Mouse (Mus musculus): ENCODE data around the gene Klf8.
"Not testable (repeated sequence)": the region's sequence is repeated elsewhere in the genome, so short reads cannot be mapped to it uniquely, and the experiment has no call there.

DNA sequence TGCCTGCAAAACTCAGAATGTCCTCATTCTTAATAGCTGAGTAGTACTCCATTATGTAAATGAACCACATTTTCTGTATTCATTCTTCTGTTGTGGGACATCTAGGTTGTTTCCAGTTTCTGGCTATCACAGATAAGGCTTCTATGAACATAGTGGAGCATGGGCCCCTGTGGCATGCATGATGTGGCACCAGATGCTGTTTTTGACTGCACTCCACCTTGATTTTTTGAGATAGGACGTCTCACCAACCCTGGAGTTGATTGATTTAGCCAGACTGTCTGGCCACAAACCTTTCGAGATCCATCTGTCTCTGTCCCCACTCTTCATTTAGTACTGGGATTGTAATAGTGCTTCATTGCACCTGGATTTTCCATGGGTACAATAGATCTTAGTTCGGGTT lies 96.9 kb downstream of the Klf8 start:
- not testable (repeated sequence) for TF ChIP-seq CTCF, EP300 (IDR thresholded peaks at IDR 0.05)
